Mouse (Mus musculus): Measurements from ENCODE around the gene Bbs2. TPM values are rescaled to one million over a fixed set of nuclear protein-coding genes. Genes with fewer than 3 reads are reported as not detected.

The Bbs2 gene
- total and polyA plus RNA-seq, 3 experiments: 10.0 to 13.0 (median 12.0) TPM

GRCm38 (mm10) chr8:94098996-94099395 lies 268 bp upstream of the Bbs2 start:
- DNase-seq (ENCODE audit: extremely low read depth): no peak
- H3K79me2 ChIP-seq (replicated peaks; ENCODE audit: control insufficient read depth, extremely low read depth, insufficient read depth, poor library complexity, severe bottlenecking): no peaks in the 10 kb centered on the region
- no peaks in the 10 kb centered on the region for H3K36me3 ChIP-seq (replicated peaks in 1 of 2; ENCODE audit: control insufficient read depth in 1 of 2, insufficient read depth in 1 of 2, low read length in 1 of 2)
- no peak for TF ChIP-seq HCFC1 (IDR thresholded peaks at IDR 0.05; ENCODE audit: low read depth, low read length)
- TF ChIP-seq TBP (conservative IDR thresholded peaks at IDR 0.05; ENCODE audit: low read depth, low read length): no peak
- TF ChIP-seq NELFE (IDR thresholded peaks at IDR 0.05; ENCODE audit: low read depth, low read length): no peak
- no peak for TF ChIP-seq SIN3A (IDR thresholded peaks at IDR 0.05; ENCODE audit: low read length)
- TF ChIP-seq ELF1 (IDR thresholded peaks at IDR 0.05; ENCODE audit: low read depth, low read length): no peak
- no peak for TF ChIP-seq ZKSCAN1 (IDR thresholded peaks at IDR 0.05; ENCODE audit: borderline replicate concordance, low read depth, low read length)
- no peak for TF ChIP-seq MAX (IDR thresholded peaks at IDR 0.05; ENCODE audit: low read length)
- no peak for TF ChIP-seq USF2 (conservative IDR thresholded peaks at IDR 0.05; ENCODE audit: low read depth, low read length)
- no peak for TF ChIP-seq USF1 (IDR thresholded peaks at IDR 0.05; ENCODE audit: low read depth, low read length)
- TF ChIP-seq MAFK (IDR thresholded peaks at IDR 0.05; ENCODE audit: insufficient replicate concordance, low read length): no peak
- TF ChIP-seq UBTF (IDR thresholded peaks at IDR 0.05; ENCODE audit: low read depth, low read length): no peak
- TF ChIP-seq NRF1 (IDR thresholded peaks at IDR 0.05; ENCODE audit: low read depth, low read length): no peak
- TF ChIP-seq ETS1 (conservative IDR thresholded peaks at IDR 0.05; ENCODE audit: low read depth, low read length): no peak
- TF ChIP-seq RCOR1 (conservative IDR thresholded peaks at IDR 0.05; ENCODE audit: low read depth, low read length): no peak
- no peak for TF ChIP-seq SMC3 (IDR thresholded peaks at IDR 0.05; ENCODE audit: low read depth, low read length)
- TF ChIP-seq CHD2 (IDR thresholded peaks at IDR 0.05; ENCODE audit: low read length): no peak
- TF ChIP-seq GABPA (IDR thresholded peaks at IDR 0.05; ENCODE audit: insufficient replicate concordance, low read depth, low read length): no peak
- TF ChIP-seq BHLHE40 (IDR thresholded peaks at IDR 0.05; ENCODE audit: low read depth, low read length): no peak
- no peak for TF ChIP-seq EP300 (IDR thresholded peaks at IDR 0.05; ENCODE audit: low read length)
- TF ChIP-seq PAX5 (IDR thresholded peaks at IDR 0.05; ENCODE audit: low read length): no peak
- peak overlapping the region; percentile 75; the same call in 1 of the 2 replicates for H3K4me2 ChIP-seq (ENCODE audit: insufficient read depth, low read depth, poor library complexity, severe bottlenecking)
- H3K9me3 ChIP-seq (replicated peaks; ENCODE audit: low read length): no peaks in the 10 kb centered on the region
- H3K27ac ChIP-seq (ENCODE audit: insufficient read depth, low read depth): no peak overlapping the region
- H3K4me3 ChIP-seq (replicated peaks in 1 of 3; ENCODE audit: low read depth in 2 of 3, low read length in 2 of 3, poor library complexity in 1 of 3): no peak overlapping the region
- in situ Hi-C loops (cut with MboI; ENCODE audit: low pct_ligation_motif_present, low pct_unique_long_range_greater_than_20kb, low sequenced_read_pairs): no loop called here
- peaks cover 35% of the 10 kb centered on the region for H3K27me3 ChIP-seq (replicated peaks)
- H3K9ac ChIP-seq (ENCODE audit: insufficient read depth, low read depth): peak overlapping the region; percentile 75; the same call in 1 of the 2 replicates
- dilution Hi-C loops (cut with MboI; ENCODE audit: extremely low pct_ligation_motif_present, extremely low pct_unique_long_range_greater_than_20kb, low sequenced_read_pairs): no loop called here
- H3K4me1 ChIP-seq (ENCODE audit: control insufficient read depth in 1 of 2, insufficient read depth in 2 of 2): peaks cover 2 to 21% of the 10 kb centered on the region in 2 experiments; a peak in 3 of 4 replicates

DNA sequence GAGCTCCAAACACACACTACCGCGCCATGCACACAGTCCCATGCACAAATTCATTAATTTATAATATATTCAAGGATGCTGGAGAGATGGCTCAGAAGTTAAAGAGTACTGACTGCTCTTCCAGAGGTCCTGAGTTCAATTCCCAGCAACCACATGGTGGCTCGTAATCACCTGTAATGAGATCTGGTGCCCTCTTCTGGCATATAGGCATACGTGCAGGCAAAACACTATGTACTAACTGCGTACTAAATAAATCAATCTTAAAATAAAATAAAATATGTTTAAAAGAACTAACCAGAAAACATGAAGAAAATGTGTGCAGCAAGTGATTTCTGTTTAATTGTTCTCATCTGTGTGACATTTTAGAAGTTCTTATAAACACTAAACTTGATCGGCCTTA lies 4.4 kb downstream of the Bbs2 start:
- DNase-seq (ENCODE audit: extremely low read depth): no peak
- dilution Hi-C loops (cut with MboI; ENCODE audit: extremely low pct_ligation_motif_present, extremely low pct_unique_long_range_greater_than_20kb, low sequenced_read_pairs) (no loop called here), in situ Hi-C loops (cut with MboI; ENCODE audit: low pct_ligation_motif_present, low pct_unique_long_range_greater_than_20kb, low sequenced_read_pairs) (no loop called here)
- no peak overlapping the region for H3K4me2 ChIP-seq (ENCODE audit: insufficient read depth, low read depth, poor library complexity, severe bottlenecking)
- no peak overlapping the region for H3K27ac ChIP-seq (ENCODE audit: insufficient read depth, low read depth)
- peaks cover 9 to 39% of the 10 kb centered on the region in 2 experiments; a peak in 3 of 4 replicates for H3K4me1 ChIP-seq (ENCODE audit: control insufficient read depth in 1 of 2, insufficient read depth in 2 of 2)
- no peak overlapping the region for H3K4me3 ChIP-seq (replicated peaks in 1 of 3; ENCODE audit: low read depth in 2 of 3, low read length in 2 of 3, poor library complexity in 1 of 3)
- no peak overlapping the region for H3K9ac ChIP-seq (ENCODE audit: insufficient read depth, low read depth)
- no peaks in the 10 kb centered on the region for H3K9me3 ChIP-seq (replicated peaks; ENCODE audit: low read length)
- peaks cover 0 to under 1% of the 10 kb centered on the region in 2 experiments for H3K36me3 ChIP-seq (replicated peaks in 1 of 2; ENCODE audit: control insufficient read depth in 1 of 2, insufficient read depth in 1 of 2, low read length in 1 of 2)
- TF ChIP-seq SIN3A (IDR thresholded peaks at IDR 0.05; ENCODE audit: low read length): no peak
- TF ChIP-seq BHLHE40 (IDR thresholded peaks at IDR 0.05; ENCODE audit: low read depth, low read length): no peak
- TF ChIP-seq CTCF (conservative IDR thresholded peaks at IDR 0.05 in 1 of 2, IDR thresholded peaks at IDR 0.05 in 1 of 2; ENCODE audit: low read depth in 2 of 2, low read length in 2 of 2): peak in 1 of 2 experiments; percentile 40; a peak in 2 of 4 replicates
- no peak for TF ChIP-seq MAZ (IDR thresholded peaks at IDR 0.05; ENCODE audit: low read depth, low read length)
- no peak for TF ChIP-seq MAX (IDR thresholded peaks at IDR 0.05; ENCODE audit: low read length)
- no peaks in the 10 kb centered on the region for H3K79me2 ChIP-seq (replicated peaks; ENCODE audit: control insufficient read depth, extremely low read depth, insufficient read depth, poor library complexity, severe bottlenecking)
- H3K27me3 ChIP-seq (replicated peaks): no peaks in the 10 kb centered on the region

All from CH12.LX (cell line).